Mouse (Mus musculus) thymus, adult 2 months (tissue): Measurements from ENCODE around the gene Irak3.

Experiments
- CTCF ChIP-seq: fragments of 200-500 bp; IDR thresholded peaks from 2 replicates; pipeline ENCODE4 v1.5.1; 2012; ENCODE audit warnings: mild to moderate bottlenecking, control low read depth, low read length, moderate library complexity, borderline replicate concordance; ENCODE audit not compliant: control insufficient read depth, poor library complexity, insufficient read depth; ENCODE audit errors: extremely low read depth
- POLR2A ChIP-seq: fragments of 200-500 bp; IDR thresholded peaks from 2 replicates; pipeline ENCODE4 v1.6.1; 2012; ENCODE audit warnings: mild to moderate bottlenecking, low read length, control low read depth, moderate library complexity; ENCODE audit not compliant: control insufficient read depth, poor library complexity, insufficient read depth; ENCODE audit errors: extremely low read depth

- TF ChIP-seq CTCF (peak; percentile 60; the same call in 1 of the 2 replicates), POLR2A (no peak)
Measured at GRCm38 (mm10) chr10:120130621-120131020, 71.3 kb downstream of the Irak3 start.
